Mouse (Mus musculus) cortical plate, adult 2 months (tissue): Measurements from ENCODE around the gene Pfkfb3.

Experiments used
- CTCF ChIP-seq: fragments of 200-500 bp; IDR thresholded peaks from 2 replicates; pipeline ENCODE4 v1.5.1; 2011; ENCODE audit warnings: mild to moderate bottlenecking, control low read depth, low read length; ENCODE audit not compliant: insufficient read depth; ENCODE audit errors: extremely low read depth
- POLR2A ChIP-seq: fragments of 200-500 bp; IDR thresholded peaks from 2 replicates; pipeline ENCODE4 v1.6.1; 2011; ENCODE audit warnings: mild to moderate bottlenecking, low read length, control low read depth; ENCODE audit not compliant: insufficient read depth; ENCODE audit errors: extremely low read depth

- TF ChIP-seq CTCF (no peak), POLR2A (no peak)
Observed at GRCm38 (mm10) chr2:11520786-11521185, 33.1 kb downstream of the Pfkfb3 start.
